Mouse (Mus musculus) hindbrain, embryonic 16.5 days (tissue): ENCODE results near the gene Hdac5. TPM values are rescaled to one million over a fixed set of nuclear protein-coding genes. Genes with fewer than 3 reads are reported as not detected.

Experiments
- ATAC-seq: fragments of 200-750 bp; cut with Nextera tagmentation; 2 replicates; pipeline ENCODE4 v1.8.0; 2017; ENCODE audit warnings: moderate TSS enrichment, moderate library complexity
- H3K27ac ChIP-seq: fragments of 300-500 bp; sonication (generic); 2 replicates; pipeline ENCODE4 v1.5.1; 2014; ENCODE audit warnings: low read depth, mild to moderate bottlenecking, control low read depth, low read length, moderate library complexity
- H3K27me3 ChIP-seq: fragments of 300-500 bp; sonication (generic); replicated peaks from 2 replicates; pipeline ENCODE4 v1.6.1; 2014; ENCODE audit warnings: low read length; ENCODE audit not compliant: control insufficient read depth, insufficient read depth
- H3K36me3 ChIP-seq: fragments of 300-500 bp; sonication (generic); 2 replicates; pipeline ENCODE4 v1.6.1; 2014; ENCODE audit warnings: mild to moderate bottlenecking, low read length, moderate library complexity, mixed read lengths; ENCODE audit not compliant: control insufficient read depth, insufficient read depth
- H3K4me1 ChIP-seq: fragments of 300-500 bp; sonication (generic); 2 replicates; pipeline ENCODE4 v1.6.1; 2014; ENCODE audit warnings: low read depth, low read length; ENCODE audit not compliant: control insufficient read depth, insufficient read depth
- H3K4me2 ChIP-seq: fragments of 300-500 bp; sonication (generic); 2 replicates; pipeline ENCODE4 v1.6.1; 2014; ENCODE audit warnings: mild to moderate bottlenecking, low read length, control low read depth, moderate library complexity
- H3K4me3 ChIP-seq: fragments of 300-500 bp; sonication (generic); 2 replicates; pipeline ENCODE4 v1.5.1; 2014; ENCODE audit warnings: mild to moderate bottlenecking, low read length, control low read depth, moderate library complexity
- H3K9ac ChIP-seq: fragments of 300-500 bp; sonication (generic); 2 replicates; pipeline ENCODE4 v1.6.1; 2014; ENCODE audit warnings: low read depth, mild to moderate bottlenecking, control low read depth, low read length, moderate library complexity
- H3K9me3 ChIP-seq: fragments of 300-500 bp; sonication (generic); 2 replicates; pipeline ENCODE4 v1.6.1; 2014; ENCODE audit warnings: mild to moderate bottlenecking, low read length, moderate library complexity; ENCODE audit not compliant: control insufficient read depth
- WGBS: fragments of 180-500 bp; shearing (Covaris S2); extraction: QIAGEN DNeasy Blood & Tissue Kit; methylation state at CpG from one replicate; pipeline ENCODE4 v1.1.7; 2014; 5-methylcytosine and 5-hydroxymethylcytosine counted together
- polyA plus RNA-seq: library from polyadenylated mRNA; unstranded; fragments of >200 nt; fragmentation: Nextera tagmentation; extraction: Ambion mirVana; gene quantifications from 2 replicates; pipeline ENCODE4 v1.2.1, GENCODE M21; 2015

Gene Hdac5
- polyA plus RNA-seq, 1 experiment from 2014 or later, result 75.8 TPM

DNA sequence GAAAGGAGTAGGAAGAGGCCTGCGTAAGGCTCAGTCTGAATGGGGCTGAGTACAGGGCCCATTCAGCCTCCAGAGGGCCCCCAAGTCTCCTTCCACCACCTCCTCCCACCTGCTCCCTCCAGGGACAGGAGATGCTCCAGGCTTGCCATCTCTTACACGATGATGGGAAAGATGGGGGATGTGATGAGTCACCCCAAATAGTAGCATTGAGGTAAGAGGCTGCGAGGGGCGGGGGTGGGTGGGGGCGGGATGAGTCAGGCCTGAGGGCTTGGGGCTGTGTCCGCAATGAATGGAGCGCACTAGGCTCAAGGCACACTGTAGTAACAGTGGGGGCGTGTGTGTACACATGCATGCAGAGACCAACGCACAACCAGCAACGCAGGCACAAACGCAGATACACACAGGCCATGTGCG lies 28.6 kb downstream of the Hdac5 start:
- H3K4me1 ChIP-seq, result no peaks in the 10 kb centered on the region
- no peak overlapping the region for H3K9ac ChIP-seq
- 71% methylated on average over 12 of the region's 12 CpGs for WGBS
- no peaks in the 10 kb centered on the region for H3K27me3 ChIP-seq
- no peak overlapping the region for H3K4me2 ChIP-seq
- H3K4me3 ChIP-seq, result no peak overlapping the region
- H3K27ac ChIP-seq, result no peak overlapping the region
- no peak for ATAC-seq
- H3K9me3 ChIP-seq, result no peaks in the 10 kb centered on the region
- peaks cover 39% of the 10 kb centered on the region for H3K36me3 ChIP-seq

DNA sequence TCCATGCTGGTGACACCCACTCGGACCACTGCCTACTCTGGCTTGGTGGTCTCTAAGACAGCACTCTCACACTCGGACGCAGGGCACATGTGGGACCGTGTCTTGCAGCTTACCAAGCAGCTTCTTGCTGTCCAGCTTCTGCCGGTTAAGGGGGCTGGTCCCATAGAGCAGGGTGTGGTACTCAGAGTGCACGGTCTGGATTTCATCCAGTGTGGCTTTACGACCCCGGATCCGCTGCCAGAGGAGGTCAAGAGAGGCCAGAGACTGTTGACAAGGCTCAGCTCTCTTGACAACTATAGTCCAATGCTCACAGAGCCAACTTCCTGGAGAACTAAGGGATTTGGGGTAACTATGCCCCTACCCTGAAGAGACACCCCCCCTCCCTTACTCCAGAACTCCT lies 30.1 kb downstream of the Hdac5 start:
- H3K4me2 ChIP-seq, result no peak overlapping the region
- no peaks in the 10 kb centered on the region for H3K4me1 ChIP-seq
- no peak overlapping the region for H3K9ac ChIP-seq

DNA sequence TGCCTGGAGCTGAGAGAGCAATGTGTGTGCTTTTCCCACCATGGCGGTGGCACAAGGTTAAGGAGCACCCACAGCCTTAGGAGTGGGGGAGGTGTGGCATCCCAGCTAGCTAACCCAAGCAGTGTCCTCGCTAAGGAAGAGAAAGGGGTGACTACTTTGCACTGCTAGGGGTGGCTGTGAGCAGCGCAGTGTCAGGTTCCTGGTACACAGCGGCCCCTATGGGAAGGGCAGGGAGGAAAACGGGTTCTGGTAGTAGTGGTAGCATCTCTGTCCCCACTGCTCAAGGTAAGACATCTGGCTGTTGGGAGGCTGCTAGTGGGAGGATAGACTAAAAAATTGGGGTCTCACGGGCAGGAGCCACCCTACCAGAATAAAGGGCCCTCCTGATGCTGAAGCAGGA lies 31.7 kb downstream of the Hdac5 start:
- no peaks in the 10 kb centered on the region for H3K4me1 ChIP-seq
- H3K4me2 ChIP-seq, result no peak overlapping the region
- no peak overlapping the region for H3K4me3 ChIP-seq
- no peak overlapping the region for H3K27ac ChIP-seq
- 66% methylated on average over 6 of the region's 6 CpGs for WGBS
- no peak overlapping the region for H3K9ac ChIP-seq
- ATAC-seq, result no peak
- peaks cover 28% of the 10 kb centered on the region for H3K36me3 ChIP-seq
- no peaks in the 10 kb centered on the region for H3K9me3 ChIP-seq
- no peaks in the 10 kb centered on the region for H3K27me3 ChIP-seq

More for the DNA sequence above, 30.1 kb downstream of the Hdac5 start:
- WGBS, result 84% methylated on average over 9 of the region's 9 CpGs
- H3K27ac ChIP-seq, result no peak overlapping the region
- H3K4me3 ChIP-seq, result no peak overlapping the region
- H3K36me3 ChIP-seq, result peaks cover 37% of the 10 kb centered on the region
- H3K9me3 ChIP-seq, result no peaks in the 10 kb centered on the region
- H3K27me3 ChIP-seq, result no peaks in the 10 kb centered on the region
- no peak for ATAC-seq

DNA sequence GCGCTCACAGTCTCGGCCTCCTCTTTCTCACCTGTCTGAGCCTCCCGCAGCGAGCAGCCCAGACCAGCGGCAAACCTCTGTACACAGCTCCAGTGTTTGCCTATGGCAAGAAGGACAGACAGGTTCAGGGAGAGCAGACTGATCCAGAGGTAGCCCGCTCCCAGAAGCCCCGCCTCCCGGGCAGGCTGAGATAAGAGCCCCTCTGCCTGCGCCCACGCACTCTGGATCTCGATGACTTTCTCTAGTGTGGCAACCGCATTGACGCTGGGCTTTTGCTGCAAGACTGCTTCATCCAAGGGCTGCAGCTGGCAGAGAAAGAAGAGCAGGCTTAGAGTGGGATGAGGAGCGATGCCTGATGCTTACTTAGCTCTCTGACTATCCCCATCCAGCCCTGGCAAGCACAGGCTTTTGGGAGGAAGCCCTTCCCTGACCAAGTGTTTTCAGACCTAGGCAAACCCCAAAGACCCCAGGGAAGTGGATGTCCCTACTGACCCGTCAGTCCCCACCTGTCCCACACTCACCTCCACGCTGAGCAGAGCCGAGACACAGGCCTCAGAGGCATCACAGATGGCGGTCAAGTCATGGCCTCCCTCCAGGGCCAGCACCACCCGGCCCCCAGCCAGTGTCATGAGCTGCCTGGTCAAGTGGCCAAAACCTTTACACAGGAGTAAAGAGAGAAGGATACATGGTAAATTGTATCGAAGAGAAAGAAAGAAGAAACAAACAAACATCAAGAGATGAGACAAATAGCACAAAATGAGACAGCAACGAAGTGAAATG lies 33.8 kb downstream of the Hdac5 start:
- Histone ChIP-seq H3K27ac (no peak overlapping the region), H3K4me3 (no peak overlapping the region), H3K9me3 (no peaks in the 10 kb centered on the region), H3K4me2 (no peak overlapping the region), H3K9ac (no peak overlapping the region), H3K4me1 (peaks cover 1% of the 10 kb centered on the region), H3K27me3 (no peaks in the 10 kb centered on the region), H3K36me3 (peaks cover 20% of the 10 kb centered on the region)
- no peak for ATAC-seq
- WGBS, result 90% methylated on average over 21 of the region's 21 CpGs

DNA sequence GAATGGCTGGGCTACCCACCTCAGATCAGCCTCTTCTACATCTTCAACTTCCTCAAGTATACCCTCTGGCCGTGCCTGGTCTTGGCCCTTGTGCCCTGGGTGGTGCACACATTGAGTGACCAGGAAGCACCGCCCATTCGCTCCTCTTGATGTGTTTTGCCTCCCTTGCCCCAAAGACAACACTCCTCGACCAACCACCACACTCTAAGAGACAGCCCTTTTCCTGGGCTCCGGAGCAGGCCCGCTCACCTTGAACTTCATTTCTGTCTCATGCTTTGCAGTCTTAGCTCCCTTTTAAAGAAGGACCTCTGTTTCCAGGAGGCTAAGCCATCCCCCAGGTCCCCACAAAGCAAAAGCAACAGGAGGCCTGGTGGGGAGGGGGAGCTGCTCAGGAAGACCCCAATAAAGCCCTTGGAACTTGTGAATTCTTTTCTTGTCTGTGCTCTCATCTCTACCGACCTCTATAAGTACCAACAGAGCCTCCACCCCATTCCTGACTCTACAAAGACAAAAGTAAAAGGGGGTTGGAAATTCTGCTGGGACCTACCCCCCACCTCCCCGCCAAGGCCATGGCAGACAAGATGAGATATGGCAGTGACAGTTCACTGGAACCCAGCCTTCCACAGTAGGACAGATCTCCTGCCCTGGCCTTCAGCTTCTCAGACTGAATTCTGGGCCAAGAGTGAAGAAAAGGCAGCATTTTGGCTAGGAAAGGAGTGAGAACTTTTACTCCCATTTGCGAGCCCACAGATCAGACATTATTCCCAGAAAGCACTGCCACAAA lies 36.1 kb downstream of the Hdac5 start:
- no peak for ATAC-seq
- H3K4me1 ChIP-seq, result peaks cover 15% of the 10 kb centered on the region
- H3K9me3 ChIP-seq, result no peaks in the 10 kb centered on the region
- WGBS, result 86% methylated on average over 9 of the region's 9 CpGs
- H3K9ac ChIP-seq, result no peak overlapping the region
- H3K27ac ChIP-seq, result no peak overlapping the region
- no peak overlapping the region for H3K4me2 ChIP-seq
- no peak overlapping the region for H3K4me3 ChIP-seq
- peaks cover 6% of the 10 kb centered on the region for H3K36me3 ChIP-seq
- H3K27me3 ChIP-seq, result no peaks in the 10 kb centered on the region

DNA sequence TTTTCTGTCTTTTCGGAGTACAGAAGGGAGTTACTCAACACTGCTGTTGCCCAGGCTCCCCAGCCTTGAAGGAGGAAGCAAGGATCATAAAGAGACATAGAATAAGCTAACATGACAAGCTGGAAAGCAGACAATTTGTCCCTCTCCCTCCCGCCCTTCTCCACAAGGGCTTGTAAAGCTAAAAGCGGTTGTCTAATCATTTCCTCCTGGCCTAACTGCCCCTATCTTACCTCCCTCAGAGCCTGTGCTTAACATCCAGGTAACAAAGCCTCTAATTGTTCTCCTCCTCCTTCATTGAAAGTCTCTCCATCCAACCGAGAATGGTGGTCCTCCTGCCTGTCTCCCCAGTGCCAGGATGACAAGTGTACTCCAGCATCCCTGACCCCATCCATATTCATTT lies 39.1 kb downstream of the Hdac5 start:
- H3K9me3 ChIP-seq, result no peaks in the 10 kb centered on the region
- H3K4me2 ChIP-seq, result peak overlapping the region; percentile 66
- H3K9ac ChIP-seq, result peak overlapping the region; percentile 42; the same call in 1 of the 2 replicates
- WGBS, result 44% methylated on average over 4 of the region's 4 CpGs
- H3K4me3 ChIP-seq, result peak overlapping the region; percentile 64
- peaks cover 6% of the 10 kb centered on the region; the same call in 1 of the 2 replicates for H3K36me3 ChIP-seq
- peaks cover 15% of the 10 kb centered on the region for H3K4me1 ChIP-seq
- H3K27me3 ChIP-seq, result no peaks in the 10 kb centered on the region
- ATAC-seq, result no peak
- H3K27ac ChIP-seq, result no peak overlapping the region

DNA sequence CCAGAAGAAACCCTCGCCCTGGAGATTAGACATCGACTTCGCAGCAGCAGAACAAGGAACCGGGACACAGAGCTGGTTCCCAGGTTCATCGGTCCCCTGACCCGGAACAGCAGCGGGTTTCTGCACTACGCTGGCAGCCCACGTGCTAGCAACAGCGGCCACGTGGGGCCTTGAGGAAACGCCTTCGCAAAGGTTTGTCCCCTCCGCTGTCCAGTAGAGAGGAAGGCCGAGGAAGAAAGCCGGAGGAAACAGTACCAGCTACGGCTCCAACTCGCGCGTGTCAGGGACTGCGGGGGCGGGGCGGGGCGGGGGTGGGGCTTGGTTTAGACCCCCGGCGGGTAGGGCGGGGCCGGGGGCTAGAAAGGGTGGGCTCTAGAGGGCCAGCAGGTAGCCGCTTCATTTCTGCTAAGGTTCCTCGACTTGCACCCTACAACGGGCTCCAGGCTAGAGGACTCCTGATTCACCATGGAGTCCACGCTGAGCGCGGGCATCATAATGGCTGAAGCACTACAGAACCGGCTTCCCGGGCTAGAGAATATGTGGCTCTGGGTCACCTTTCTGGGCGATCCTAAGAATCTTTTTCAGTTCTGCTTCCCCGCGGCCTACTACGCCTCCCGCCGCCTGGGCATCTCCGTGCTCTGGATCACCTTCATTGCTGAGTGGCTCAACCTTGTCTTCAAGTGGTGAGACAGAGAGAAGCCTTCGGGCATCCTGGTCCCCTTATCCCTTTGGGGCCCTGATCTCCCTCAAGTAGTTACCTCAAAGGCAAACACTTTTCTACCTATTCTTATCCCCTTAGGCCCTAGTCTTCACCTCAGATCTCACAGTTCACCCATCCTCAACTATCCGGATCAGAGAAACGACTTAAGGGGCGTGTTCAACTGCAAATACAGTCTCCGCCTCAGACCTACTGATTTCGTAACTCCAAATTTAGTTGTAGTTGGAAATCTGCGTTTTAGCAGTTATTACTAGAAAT lies 40.2 kb downstream of the Hdac5 start, which contains the start of gene G6pc3:
Gene G6pc3 (plus strand): TSS at position 160 of the 976 bp plus-strand sequence.
- Histone ChIP-seq H3K9me3 (no peaks in the 10 kb centered on the region), H3K4me2 (peak within 1 kb of the TSS; percentile 66), H3K27ac (peak within 1 kb of the TSS; percentile 71), H3K4me3 (peak within 1 kb of the TSS; percentile 64), H3K36me3 (peaks cover 6% of the 10 kb centered on the region; the same call in 1 of the 2 replicates), H3K4me1 (peaks cover 19% of the 10 kb centered on the region), H3K9ac (peak within 1 kb of the TSS; percentile 68), H3K27me3 (no peaks in the 10 kb centered on the region)
- WGBS, result 3% methylated on average over 44 of the region's 50 CpGs
- peak; percentile 85 for ATAC-seq

DNA sequence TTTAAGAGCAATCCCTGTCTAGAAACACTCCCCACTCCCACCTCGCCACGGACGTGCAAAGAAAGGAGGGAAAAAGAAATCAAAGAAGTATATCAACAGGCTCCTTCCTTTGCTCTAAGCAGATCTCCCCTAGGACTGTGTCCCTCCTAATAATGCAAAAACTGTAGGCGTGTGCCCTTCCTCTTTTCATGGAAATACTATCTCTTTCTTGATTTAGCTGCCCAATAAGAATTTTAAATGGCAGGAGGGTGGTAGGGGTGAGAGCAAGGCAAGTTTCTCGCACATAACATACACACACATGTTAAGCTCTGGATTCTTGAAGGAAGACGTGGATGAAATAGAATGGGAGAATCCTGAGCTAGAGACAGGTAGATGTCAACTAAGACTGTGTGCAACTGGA lies 41.0 kb downstream of the Hdac5 start:
- Histone ChIP-seq H3K27ac (peak overlapping the region; percentile 71), H3K27me3 (no peaks in the 10 kb centered on the region), H3K9me3 (no peaks in the 10 kb centered on the region), H3K36me3 (peaks cover 6% of the 10 kb centered on the region; the same call in 1 of the 2 replicates), H3K4me2 (peak overlapping the region; percentile 66), H3K4me1 (peaks cover 22% of the 10 kb centered on the region), H3K4me3 (peak overlapping the region; percentile 64), H3K9ac (peak overlapping the region; percentile 68)
- no peak for ATAC-seq
- WGBS, result 74% methylated on average over 6 of the region's 6 CpGs
